Mouse (Mus musculus): ENCODE data around the gene Dpysl4.

The Dpysl4 gene

DNA sequence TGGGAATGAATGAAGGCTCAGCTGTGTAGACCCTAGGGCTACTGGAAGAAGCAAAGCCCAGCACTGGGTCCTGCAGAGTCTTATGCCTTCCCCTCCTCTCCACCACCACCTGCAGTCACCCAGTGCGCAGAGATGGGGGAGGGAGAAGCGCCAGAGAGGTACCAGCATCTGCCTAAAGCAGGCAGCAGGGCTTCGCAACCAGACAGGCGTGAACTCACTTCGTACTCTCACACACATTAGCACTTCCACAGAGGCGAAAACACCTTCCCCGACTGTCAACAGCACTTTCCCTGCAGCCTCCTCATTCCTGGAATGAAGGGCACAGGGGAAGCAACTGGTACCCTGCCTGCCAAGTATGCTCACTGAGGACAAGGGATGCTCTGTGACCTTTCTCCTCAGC lies 63.6 kb downstream of the Dpysl4 start:
- no peak for DNase-seq (ENCODE audit: low read depth, low spot score)

DNA sequence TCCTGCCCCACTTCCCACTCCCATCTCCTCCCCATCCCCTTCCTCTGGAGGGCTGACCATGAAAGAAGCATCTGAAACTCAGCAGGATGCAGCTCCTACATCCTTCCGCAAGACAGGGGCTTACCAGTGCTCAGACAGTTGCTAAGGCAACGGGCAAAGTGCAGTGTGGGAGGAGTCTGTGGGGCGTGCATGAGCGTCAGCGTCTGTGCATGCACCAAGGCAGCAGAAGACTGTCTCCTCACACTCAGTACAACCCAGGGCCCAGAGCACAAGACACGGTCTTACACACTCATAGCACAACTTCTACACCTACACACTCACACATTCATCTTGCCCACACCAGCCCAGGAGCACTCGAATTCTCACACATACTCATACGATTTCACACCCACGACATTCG lies 65.3 kb downstream of the Dpysl4 start:
- DNase-seq (ENCODE audit: low read depth, low spot score): peak; percentile 74
